Mouse (Mus musculus) embryonic facial prominence, embryonic 10.5 days (tissue): ENCODE results near the gene Ikbke. TPM values are rescaled to one million over a fixed set of nuclear protein-coding genes. Genes with fewer than 3 reads are reported as not detected.

ENCODE experiments used
- DNase-seq: peaks from one replicate; pipeline ENCODE4 v3.0.0-alpha.2; 2017; ENCODE audit warnings: low spot score
- H3K27ac ChIP-seq: fragments of 300-500 bp; sonication (generic); replicated peaks from 2 replicates; pipeline ENCODE4 v1.5.1; 2016; ENCODE audit warnings: mild to moderate bottlenecking
- H3K27me3 ChIP-seq: fragments of 300-500 bp; sonication (generic); replicated peaks from 2 replicates; pipeline ENCODE4 v1.6.1; 2016; ENCODE audit warnings: low read depth, mild to moderate bottlenecking; ENCODE audit not compliant: poor library complexity, severe bottlenecking
- H3K36me3 ChIP-seq: fragments of 300-500 bp; sonication (generic); replicated peaks from 2 replicates; pipeline ENCODE4 v1.6.1; 2016; ENCODE audit warnings: mild to moderate bottlenecking, moderate library complexity
- H3K4me1 ChIP-seq: fragments of 300-500 bp; sonication (generic); 2 replicates; pipeline ENCODE4 v1.6.1; 2016
- H3K4me3 ChIP-seq: fragments of 300-500 bp; sonication (generic); 2 replicates; pipeline ENCODE4 v1.5.1; 2016; ENCODE audit warnings: mild to moderate bottlenecking, moderate library complexity
- H3K9me3 ChIP-seq: fragments of 300-500 bp; sonication (generic); 2 replicates; pipeline ENCODE4 v1.6.1; 2016; ENCODE audit warnings: mild to moderate bottlenecking
- WGBS: fragments of 180-500 bp; shearing (Covaris S2); methylation state at CpG from one replicate; pipeline ENCODE4 v1.1.7; 2016; 5-methylcytosine and 5-hydroxymethylcytosine counted together
- polyA plus RNA-seq: library from polyadenylated mRNA; unstranded; fragments of >200 nt; fragmentation: Nextera tagmentation; extraction: Ambion mirVana; gene quantifications from 2 replicates; pipeline ENCODE4 v1.2.1, GENCODE M21; 2016

Gene Ikbke
- polyA plus RNA-seq, 1 experiment from 2014 or later = 1.6 TPM

GRCm38 (mm10) chr1:131245926-131246325 is 33.5 kb downstream of the Ikbke start:
- Histone ChIP-seq H3K36me3 (no peaks in the 10 kb centered on the region), H3K4me1 (peaks cover 24% of the 10 kb centered on the region), H3K9me3 (no peaks in the 10 kb centered on the region), H3K27ac (no peak overlapping the region), H3K4me3 (peak overlapping the region; percentile 61), H3K27me3 (peaks cover 85% of the 10 kb centered on the region)
- peak; percentile 56 for DNase-seq
- 9% methylated on average over 9 of the region's 9 CpGs for WGBS

- Histone ChIP-seq H3K9me3 (no peaks in the 10 kb centered on the region), H3K27ac (peak within 1 kb of the TSS; percentile 41; the same call in 1 of the 2 replicates), H3K27me3 (peaks cover 91% of the 10 kb centered on the region), H3K4me3 (peak within 1 kb of the TSS; percentile 61), H3K4me1 (peaks cover 24% of the 10 kb centered on the region), H3K36me3 (no peaks in the 10 kb centered on the region)
- peak; percentile 63 for DNase-seq
- under 1% methylated on average over 60 of the region's 60 CpGs for WGBS
Observed at GRCm38 (mm10) chr1:131245089-131245856, 34.1 kb downstream of the Ikbke start, which contains the start of gene Rassf5. TSS of gene Rassf5 (minus strand) at chr1:131245258.

GRCm38 (mm10) chr1:131244536-131245088 is 34.8 kb downstream of the Ikbke start:
- peak; percentile 47 for DNase-seq
- WGBS = 1% methylated on average over 57 of the region's 57 CpGs
- peak overlapping the region; percentile 61 for H3K4me3 ChIP-seq
- peaks cover 97% of the 10 kb centered on the region for H3K27me3 ChIP-seq
- peak overlapping the region; percentile 41; the same call in 1 of the 2 replicates for H3K27ac ChIP-seq
- no peaks in the 10 kb centered on the region for H3K9me3 ChIP-seq
- peaks cover 24% of the 10 kb centered on the region for H3K4me1 ChIP-seq
- H3K36me3 ChIP-seq = no peaks in the 10 kb centered on the region

- no peak for DNase-seq
- 58% methylated on average over 6 of the region's 6 CpGs for WGBS
- Histone ChIP-seq H3K4me3 (no peak overlapping the region), H3K27ac (no peak overlapping the region), H3K36me3 (no peaks in the 10 kb centered on the region), H3K9me3 (no peaks in the 10 kb centered on the region), H3K27me3 (peaks cover 96% of the 10 kb centered on the region), H3K4me1 (peaks cover 24% of the 10 kb centered on the region)
Observed at GRCm38 (mm10) chr1:131242956-131243355, 36.5 kb downstream of the Ikbke start.

GRCm38 (mm10) chr1:131239576-131240193 is 39.7 kb downstream of the Ikbke start:
- whole genome bisulfite sequencing = 67% methylated on average over 12 of the region's 12 CpGs

GRCm38 (mm10) chr1:131238931-131239381 is 40.5 kb downstream of the Ikbke start:
- peaks cover 60% of the 10 kb centered on the region for H3K27me3 ChIP-seq
- H3K27ac ChIP-seq = no peak overlapping the region
- H3K4me3 ChIP-seq = no peak overlapping the region
- no peaks in the 10 kb centered on the region for H3K9me3 ChIP-seq
- H3K36me3 ChIP-seq = no peaks in the 10 kb centered on the region
- WGBS = 68% methylated on average over 8 of the region's 8 CpGs
- DNase-seq = no peak
- H3K4me1 ChIP-seq = peaks cover 9% of the 10 kb centered on the region; the same call in 1 of the 2 replicates

More at GRCm38 (mm10) chr1:131239576-131240193, 39.7 kb downstream of the Ikbke start:
- H3K36me3 ChIP-seq = no peaks in the 10 kb centered on the region
- H3K27ac ChIP-seq = no peak overlapping the region
- peaks cover 67% of the 10 kb centered on the region for H3K27me3 ChIP-seq
- DNase-seq = no peak
- H3K4me3 ChIP-seq = no peak overlapping the region
- H3K4me1 ChIP-seq = peaks cover 13% of the 10 kb centered on the region
- no peaks in the 10 kb centered on the region for H3K9me3 ChIP-seq

- Histone ChIP-seq H3K27me3 (peaks cover 38% of the 10 kb centered on the region), H3K9me3 (no peaks in the 10 kb centered on the region), H3K36me3 (no peaks in the 10 kb centered on the region), H3K27ac (no peak overlapping the region), H3K4me1 (peaks cover 11% of the 10 kb centered on the region; the same call in 1 of the 2 replicates), H3K4me3 (no peak overlapping the region)
- DNase-seq = no peak
- WGBS = 59% methylated on average over 7 of the region's 7 CpGs
Observed at GRCm38 (mm10) chr1:131236077-131236476, 43.3 kb downstream of the Ikbke start.

GRCm38 (mm10) chr1:131233527-131233926 is 45.9 kb downstream of the Ikbke start:
- DNase-seq = no peak
- H3K36me3 ChIP-seq = no peaks in the 10 kb centered on the region
- WGBS = 68% methylated on average over 12 of the region's 12 CpGs

GRCm38 (mm10) chr1:131228659-131229058 is 50.7 kb downstream of the Ikbke start:
- WGBS = 89% methylated on average over 5 of the region's 5 CpGs

More at GRCm38 (mm10) chr1:131233527-131233926, 45.9 kb downstream of the Ikbke start:
- no peak overlapping the region for H3K27ac ChIP-seq
- H3K4me3 ChIP-seq = no peak overlapping the region
- peaks cover 11% of the 10 kb centered on the region; the same call in 1 of the 2 replicates for H3K4me1 ChIP-seq
- peaks cover 13% of the 10 kb centered on the region; the same call in 1 of the 2 replicates for H3K27me3 ChIP-seq
- H3K9me3 ChIP-seq = no peaks in the 10 kb centered on the region

GRCm38 (mm10) chr1:131228225-131228624 is 51.2 kb downstream of the Ikbke start:
- Histone ChIP-seq H3K4me3 (no peak overlapping the region), H3K36me3 (no peaks in the 10 kb centered on the region), H3K9me3 (no peaks in the 10 kb centered on the region), H3K4me1 (peaks cover 3% of the 10 kb centered on the region; the same call in 1 of the 2 replicates), H3K27ac (no peak overlapping the region), H3K27me3 (0 out of 2 replicates have a peak, but pooled peaks cover 7% of the 10 kb centered on the region)
- 67% methylated on average over 7 of the region's 7 CpGs for WGBS
- no peak for DNase-seq

More at GRCm38 (mm10) chr1:131228659-131229058, 50.7 kb downstream of the Ikbke start:
- H3K9me3 ChIP-seq = no peaks in the 10 kb centered on the region
- DNase-seq = no peak
- H3K27ac ChIP-seq = no peak overlapping the region
- H3K4me1 ChIP-seq = peaks cover 6% of the 10 kb centered on the region; the same call in 1 of the 2 replicates
- H3K36me3 ChIP-seq = no peaks in the 10 kb centered on the region
- no peak overlapping the region for H3K4me3 ChIP-seq
- H3K27me3 ChIP-seq = 0 out of 2 replicates have a peak, but pooled peaks cover 7% of the 10 kb centered on the region

GRCm38 (mm10) chr1:131224848-131225471 is 54.4 kb downstream of the Ikbke start:
- Histone ChIP-seq H3K4me1 (0 out of 2 replicates have a peak, but pooled peaks cover 3% of the 10 kb centered on the region), H3K4me3 (no peak overlapping the region), H3K36me3 (no peaks in the 10 kb centered on the region), H3K9me3 (no peaks in the 10 kb centered on the region), H3K27me3 (no peaks in the 10 kb centered on the region), H3K27ac (no peak overlapping the region)
- no peak for DNase-seq
- 65% methylated on average over 12 of the region's 12 CpGs for WGBS

GRCm38 (mm10) chr1:131223345-131223744 is 56.1 kb downstream of the Ikbke start:
- no peaks in the 10 kb centered on the region for H3K36me3 ChIP-seq
- 90% methylated on average over 2 of the region's 2 CpGs for WGBS
- H3K27ac ChIP-seq = no peak overlapping the region
- no peak for DNase-seq
- H3K4me3 ChIP-seq = no peak overlapping the region
- no peaks in the 10 kb centered on the region for H3K9me3 ChIP-seq
- H3K27me3 ChIP-seq = no peaks in the 10 kb centered on the region
- H3K4me1 ChIP-seq = 0 out of 2 replicates have a peak, but pooled peaks cover 3% of the 10 kb centered on the region
